Mouse (Mus musculus) thymus, adult 2 months (tissue): ENCODE data around the gene Pitpnm3. TPM values are rescaled to one million over a fixed set of nuclear protein-coding genes. Genes with fewer than 3 reads are reported as not detected.

Experiments used
- DNase-seq: peaks from one replicate; pipeline ENCODE4 v3.0.0; 2021
- H3K27ac ChIP-seq: fragments of 200-500 bp; 2 replicates; pipeline ENCODE4 v1.5.1; 2012; ENCODE audit warnings: low read length, control low read depth; ENCODE audit not compliant: control insufficient read depth, insufficient read depth
- H3K27me3 ChIP-seq: fragments of 200-500 bp; 2 replicates; pipeline ENCODE4 v1.6.1; 2012; ENCODE audit warnings: mild to moderate bottlenecking, low read length, moderate library complexity, mixed read lengths; ENCODE audit not compliant: control insufficient read depth, insufficient read depth
- H3K36me3 ChIP-seq: fragments of 200-500 bp; 2 replicates; pipeline ENCODE4 v1.6.1; 2012; ENCODE audit warnings: mild to moderate bottlenecking, low read length, moderate library complexity; ENCODE audit not compliant: control insufficient read depth, insufficient read depth
- H3K4me1 ChIP-seq: fragments of 200-500 bp; replicated peaks from 2 replicates; pipeline ENCODE4 v1.6.1; 2012; ENCODE audit warnings: low read length; ENCODE audit not compliant: control insufficient read depth, insufficient read depth
- H3K4me3 ChIP-seq: fragments of 200-500 bp; 2 replicates; pipeline ENCODE4 v1.5.1; 2012; ENCODE audit warnings: mild to moderate bottlenecking, low read length, control low read depth, moderate library complexity; ENCODE audit not compliant: control insufficient read depth, insufficient read depth
- CTCF ChIP-seq: fragments of 200-500 bp; IDR thresholded peaks from 2 replicates; pipeline ENCODE4 v1.5.1; 2012; ENCODE audit warnings: mild to moderate bottlenecking, control low read depth, low read length, moderate library complexity, borderline replicate concordance; ENCODE audit not compliant: control insufficient read depth, poor library complexity, insufficient read depth; ENCODE audit errors: extremely low read depth
- POLR2A ChIP-seq: fragments of 200-500 bp; IDR thresholded peaks from 2 replicates; pipeline ENCODE4 v1.6.1; 2012; ENCODE audit warnings: mild to moderate bottlenecking, low read length, control low read depth, moderate library complexity; ENCODE audit not compliant: control insufficient read depth, poor library complexity, insufficient read depth; ENCODE audit errors: extremely low read depth
- WGBS: fragments of 180-500 bp; shearing (Covaris S2); methylation state at CpG from one replicate; pipeline ENCODE4 v1.1.7; 2018; 5-methylcytosine and 5-hydroxymethylcytosine counted together
- polyA plus RNA-seq: library from polyadenylated mRNA; depleted of rRNA; stranded (reverse); fragments of >200 nt; gene quantifications from 2 replicates; pipeline ENCODE4 v1.2.3, GENCODE M21; 2012; rRNA removed

Gene Pitpnm3
- polyA plus RNA-seq = 0.92 and 1.1 TPM in 2 replicates

DNA sequence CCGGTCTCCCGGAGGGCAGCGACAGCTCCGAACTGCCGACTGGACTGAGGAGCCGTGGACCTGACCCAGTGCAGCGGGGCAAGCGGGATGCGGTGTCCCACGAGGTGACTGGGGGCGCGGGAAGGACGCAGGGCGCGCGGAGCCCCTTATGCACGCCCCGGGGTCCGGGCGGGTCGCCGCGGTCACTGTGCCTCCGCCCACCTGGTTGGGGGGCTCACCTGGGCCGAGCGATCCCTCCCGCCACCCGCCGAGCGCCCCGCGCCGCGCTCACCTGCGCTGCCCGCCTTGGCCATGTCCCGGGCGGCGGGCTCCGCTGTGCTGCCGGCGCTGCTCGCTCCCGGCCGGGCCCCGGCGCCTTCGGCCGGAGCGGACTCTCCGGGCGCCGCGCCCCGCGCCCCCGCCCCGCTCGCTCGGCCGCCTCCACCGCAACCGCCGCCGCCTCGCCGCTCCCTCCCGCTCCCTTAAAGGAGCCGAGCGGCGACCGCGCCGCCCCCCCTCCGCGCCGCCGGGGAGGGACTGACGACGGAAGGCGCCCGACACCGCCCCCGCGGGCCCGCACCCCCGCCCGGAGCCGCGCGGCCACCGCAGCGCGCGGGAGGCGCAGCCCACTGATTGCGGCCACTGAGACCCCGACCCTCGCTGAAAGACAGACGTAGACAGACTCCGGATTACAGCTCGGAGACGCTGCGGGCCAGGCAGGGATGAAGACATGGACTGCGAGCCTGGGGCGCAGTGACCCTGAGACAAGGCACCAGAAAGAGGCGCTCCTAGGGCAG, at the start of gene Pitpnm3:
Gene Pitpnm3 (minus strand): TSS at position 396 of the 776 bp plus-strand sequence.
- WGBS = 4% methylated on average over 94 of the region's 107 CpGs
- TF ChIP-seq POLR2A (no peak), CTCF (no peak)
- no peak within 1 kb of the TSS for H3K4me3 ChIP-seq
- no peaks in the 10 kb centered on the region for H3K4me1 ChIP-seq
- no peaks in the 10 kb centered on the region for H3K36me3 ChIP-seq
- H3K27ac ChIP-seq = no peak within 1 kb of the TSS
- DNase-seq = no peak
- H3K27me3 ChIP-seq = peaks cover 4% of the 10 kb centered on the region; the same call in 1 of the 2 replicates

DNA sequence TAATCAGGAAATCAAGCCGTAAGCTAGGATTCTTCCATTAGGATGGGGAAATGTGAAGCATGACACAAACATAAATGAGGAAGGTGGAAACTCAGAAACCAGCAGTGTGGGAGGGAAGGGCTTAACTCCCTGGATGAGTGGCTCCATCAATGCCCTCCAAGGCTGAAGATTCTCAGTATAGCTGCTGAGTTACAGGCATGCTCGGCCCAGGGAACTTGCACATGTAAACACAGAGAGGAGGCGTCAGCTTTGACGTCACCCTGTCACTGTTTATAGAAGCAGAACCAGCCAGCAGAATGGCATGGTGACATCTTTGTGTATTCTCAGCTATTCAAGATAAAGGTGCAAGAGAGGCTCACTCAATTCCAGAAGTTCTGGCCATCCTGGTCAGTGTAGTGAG, 48.7 kb upstream of the Pitpnm3 start:
- Histone ChIP-seq H3K4me1 (no peaks in the 10 kb centered on the region), H3K36me3 (peaks cover 8% of the 10 kb centered on the region), H3K27me3 (no peaks in the 10 kb centered on the region), H3K27ac (no peak overlapping the region), H3K4me3 (no peak overlapping the region)
- TF ChIP-seq CTCF (no peak), POLR2A (no peak)
- no peak for DNase-seq
- 95% methylated on average over 4 of the region's 4 CpGs for WGBS

DNA sequence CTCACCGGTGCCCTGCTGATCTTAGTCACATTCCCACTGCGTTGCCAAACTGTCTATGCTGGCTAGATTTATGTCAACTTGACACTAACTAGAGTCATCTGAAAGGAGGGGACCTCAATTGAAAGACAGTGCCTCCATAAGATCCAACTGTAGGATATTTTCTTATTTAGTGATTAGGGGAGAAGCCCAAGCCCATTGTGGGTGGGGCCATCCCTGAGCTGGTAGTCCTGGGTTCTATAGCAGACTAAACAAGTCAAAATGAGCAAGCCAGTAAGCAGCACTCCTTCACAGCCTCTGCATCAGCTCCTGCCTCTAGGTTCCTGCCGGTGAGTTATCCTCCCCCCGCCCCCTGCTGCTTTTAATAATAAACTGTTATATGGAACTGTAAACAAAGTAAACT, 45.6 kb upstream of the Pitpnm3 start:
- Histone ChIP-seq H3K36me3 (peaks cover 15% of the 10 kb centered on the region), H3K27ac (no peak overlapping the region), H3K4me3 (no peak overlapping the region), H3K27me3 (no peaks in the 10 kb centered on the region; the same call in 1 of the 2 replicates), H3K4me1 (no peaks in the 10 kb centered on the region)
- no peak for DNase-seq
- over 99% methylated on average over 4 of the region's 4 CpGs for WGBS
- TF ChIP-seq CTCF (no peak), POLR2A (no peak)

DNA sequence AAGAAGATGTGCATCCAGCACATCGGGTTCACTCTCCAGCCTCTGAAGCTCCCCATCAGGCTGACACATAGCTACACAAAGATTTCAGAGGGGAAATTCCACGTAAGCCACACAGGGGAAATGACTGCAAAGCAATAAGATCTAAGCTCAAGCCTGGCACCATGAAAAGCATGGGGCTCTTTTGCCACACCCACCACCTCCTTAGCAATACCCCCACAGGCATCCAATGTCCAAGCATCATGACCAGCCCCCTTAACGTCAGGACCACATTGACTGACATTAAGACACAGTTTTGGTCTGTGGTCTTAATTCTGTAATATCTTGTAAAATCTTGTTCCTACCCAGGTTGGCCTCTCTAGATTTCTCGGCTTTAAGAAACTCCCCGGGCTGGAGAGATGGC, 45.0 kb upstream of the Pitpnm3 start:
- 95% methylated on average over 5 of the region's 5 CpGs for WGBS

DNA sequence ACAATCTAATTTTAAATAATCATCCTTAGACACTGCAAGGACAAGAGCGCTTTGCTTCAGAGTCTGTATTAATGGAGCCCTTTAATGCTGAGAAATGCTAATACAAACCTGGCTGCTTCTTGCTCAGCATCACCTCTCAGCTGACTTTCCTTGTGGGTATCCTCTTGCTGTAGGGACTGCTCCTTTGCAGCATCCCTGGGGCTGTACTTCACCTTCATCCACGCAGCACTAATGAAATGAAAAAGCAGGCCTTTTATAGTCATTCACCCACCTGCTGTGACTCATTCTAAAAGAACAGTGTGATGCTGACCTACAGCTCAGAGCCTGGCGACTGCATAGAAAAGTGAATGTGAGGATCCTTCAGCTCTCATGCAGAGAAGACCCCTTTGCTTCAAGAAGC, 41.0 kb upstream of the Pitpnm3 start:
- TF ChIP-seq CTCF (no peak), POLR2A (no peak)
- H3K4me3 ChIP-seq = no peak overlapping the region
- no peaks in the 10 kb centered on the region; the same call in 1 of the 2 replicates for H3K27me3 ChIP-seq
- no peaks in the 10 kb centered on the region for H3K4me1 ChIP-seq
- peaks cover 30% of the 10 kb centered on the region for H3K36me3 ChIP-seq
- WGBS = 96% methylated on average over 3 of the region's 3 CpGs
- no peak overlapping the region for H3K27ac ChIP-seq
- no peak for DNase-seq

More for the DNA sequence above, 45.0 kb upstream of the Pitpnm3 start:
- Histone ChIP-seq H3K36me3 (peaks cover 21% of the 10 kb centered on the region), H3K4me1 (no peaks in the 10 kb centered on the region), H3K27ac (no peak overlapping the region), H3K27me3 (no peaks in the 10 kb centered on the region; the same call in 1 of the 2 replicates), H3K4me3 (no peak overlapping the region)
- TF ChIP-seq CTCF (no peak), POLR2A (no peak)
- DNase-seq = no peak

DNA sequence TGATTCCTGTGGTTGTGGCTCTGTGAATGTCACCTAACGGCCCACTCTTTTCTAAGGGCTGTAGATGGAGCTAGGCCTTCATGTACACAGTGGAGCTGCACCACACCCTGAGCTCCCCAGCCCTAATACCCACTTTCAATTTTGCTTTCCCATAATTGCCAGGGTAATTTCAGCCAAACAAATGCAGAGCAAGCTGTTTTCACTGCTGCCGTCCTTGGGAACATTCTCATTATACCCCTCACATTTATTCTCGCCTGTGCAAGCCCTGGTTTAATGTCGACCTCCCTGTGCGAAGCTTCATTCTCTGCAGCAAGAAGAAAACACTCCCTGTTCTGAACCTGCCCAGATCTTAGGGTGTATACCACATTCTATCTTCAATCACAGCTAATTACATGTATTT, 40.4 kb upstream of the Pitpnm3 start:
- Histone ChIP-seq H3K27ac (no peak overlapping the region), H3K4me1 (no peaks in the 10 kb centered on the region), H3K4me3 (no peak overlapping the region), H3K27me3 (no peaks in the 10 kb centered on the region; the same call in 1 of the 2 replicates), H3K36me3 (peaks cover 30% of the 10 kb centered on the region)
- TF ChIP-seq POLR2A (no peak), CTCF (no peak)
- WGBS = 97% methylated on average over 5 of the region's 5 CpGs
- no peak for DNase-seq
